Mouse (Mus musculus) c-Kit-positive CD71-negative TER-119-negative erythroid progenitor cells, embryonic 14.5 days (primary cell): ENCODE results near the gene Palld.

Experiments
- DNase-seq: peaks from one replicate; pipeline ENCODE4 v3.0.0-alpha.2; 2013; ENCODE audit warnings: low read depth

Gene Palld

DNA sequence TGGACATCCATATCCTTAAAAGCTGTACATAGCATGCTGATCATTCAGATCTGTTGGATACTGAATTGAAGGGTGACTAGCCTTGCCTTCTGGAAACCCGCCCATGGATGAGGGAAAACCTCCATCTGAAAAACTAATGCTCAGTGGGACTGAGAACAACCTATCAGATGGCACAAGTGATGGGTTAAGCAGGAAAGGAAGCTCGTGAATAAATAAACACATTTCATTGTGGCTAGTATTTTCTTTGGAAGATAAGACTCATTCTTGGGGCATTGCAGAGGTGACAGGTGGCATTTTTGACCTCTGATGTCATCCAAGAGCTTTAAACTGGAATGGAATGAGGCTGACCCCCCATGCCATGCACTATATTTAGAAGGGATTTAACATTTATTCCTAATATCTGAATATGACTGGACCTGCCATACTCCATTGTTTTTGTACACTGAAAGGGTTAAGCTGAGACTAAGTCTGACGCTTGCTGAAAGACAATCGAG is 128.8 kb downstream of the Palld start:
- no peak for DNase-seq

GRCm38 (mm10) chr8:61771328-61771727 is 131.2 kb downstream of the Palld start:
- DNase-seq = no peak

- DNase-seq = no peak
These were observed 133.1 kb downstream of the Palld start for GRCm38 (mm10) chr8:61769340-61769879.

GRCm38 (mm10) chr8:61760190-61760578 is 142.3 kb downstream of the Palld start:
- no peak for DNase-seq

DNA sequence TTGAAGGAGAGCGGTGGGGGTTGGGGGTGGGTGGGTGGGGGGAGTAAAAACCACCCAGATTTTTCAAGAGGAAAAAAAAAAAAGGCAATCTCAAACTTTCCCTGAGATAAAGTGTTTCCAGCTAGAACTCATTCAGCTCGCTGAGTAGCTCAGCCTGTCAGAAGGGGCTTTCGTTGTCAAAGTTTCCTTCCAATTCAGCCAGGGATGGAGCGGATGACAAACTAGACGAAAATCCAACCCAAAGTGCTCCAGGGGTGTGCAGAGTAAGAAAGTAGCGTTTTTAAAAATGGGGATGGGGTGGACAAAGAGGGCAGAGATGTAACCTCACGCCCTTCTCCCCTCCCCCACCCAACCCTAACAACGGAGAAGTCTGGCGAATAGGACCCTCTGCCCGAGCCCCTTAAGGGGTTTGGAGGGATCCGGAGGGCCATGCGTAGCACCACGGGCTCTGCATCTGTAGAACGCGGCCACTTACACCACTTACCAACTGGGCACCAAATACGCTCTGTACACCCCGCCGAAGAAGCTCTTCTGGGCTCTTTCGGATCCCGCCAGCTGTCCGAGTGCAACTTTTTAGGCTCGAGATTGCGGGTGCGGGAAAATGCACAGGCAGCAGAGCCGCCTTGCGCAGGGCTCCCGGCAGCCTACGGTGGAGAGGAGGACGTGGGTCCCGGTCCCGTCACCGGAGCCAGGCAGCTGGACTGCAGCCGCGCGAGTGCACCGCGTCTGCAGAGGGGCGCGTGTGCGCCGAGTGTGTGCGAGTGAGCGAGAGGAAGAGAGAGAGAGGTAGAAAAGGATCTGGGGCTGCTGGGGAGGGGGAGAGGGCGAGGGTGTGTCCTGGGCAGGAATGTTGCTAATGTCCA is 142.9 kb downstream of the Palld start:
- DNase-seq = no peak

GRCm38 (mm10) chr8:61758686-61759326 is 143.7 kb downstream of the Palld start:
- DNase-seq = no peak

DNA sequence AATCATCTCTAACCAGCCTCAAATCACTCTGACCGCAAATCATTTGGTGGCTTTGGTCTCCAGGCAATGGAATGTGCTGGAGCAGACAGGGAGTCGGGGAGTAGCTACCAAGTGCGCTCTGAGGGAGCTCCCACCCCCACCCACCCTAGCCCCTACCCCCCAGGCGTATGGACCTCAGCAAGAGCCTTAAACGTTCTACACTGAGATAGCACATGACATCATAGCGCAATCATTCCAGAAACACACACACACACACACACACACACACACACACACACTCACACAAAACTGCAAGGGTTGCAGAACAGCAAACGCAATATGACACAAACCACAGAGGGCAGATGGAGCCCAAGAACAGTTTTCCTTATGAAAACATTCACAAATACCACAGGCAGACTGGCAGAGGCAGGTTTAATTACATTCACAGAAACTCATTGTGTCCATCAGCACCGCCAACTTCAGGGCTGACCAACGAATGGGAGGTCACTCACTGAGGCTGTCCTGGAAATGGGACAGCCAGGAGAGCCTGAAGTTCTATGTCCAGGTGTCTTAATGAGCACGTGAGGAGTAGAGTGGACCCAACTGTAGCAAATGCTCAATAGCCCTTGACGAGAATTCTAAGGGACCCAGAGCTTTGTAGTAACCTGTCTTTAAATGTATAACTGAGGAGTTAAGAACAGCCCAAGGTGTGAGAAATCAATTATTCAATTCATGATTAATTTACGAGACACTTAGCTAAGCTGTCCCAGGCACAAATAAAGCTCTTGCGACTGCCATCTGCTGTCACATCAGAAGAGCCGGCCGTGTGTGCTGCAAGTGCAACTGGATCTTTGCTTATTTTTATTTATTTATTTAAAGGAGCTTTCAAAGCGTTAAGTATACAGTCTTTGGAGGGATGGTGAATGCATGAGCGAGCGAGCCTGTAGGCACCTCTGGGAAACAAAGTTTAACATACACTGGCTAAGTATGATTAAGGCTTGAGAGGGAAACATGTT is 145.2 kb downstream of the Palld start:
- DNase-seq = no peak

- no peak for DNase-seq
These were observed 147.3 kb downstream of the Palld start for GRCm38 (mm10) chr8:61755186-61755585.

DNA sequence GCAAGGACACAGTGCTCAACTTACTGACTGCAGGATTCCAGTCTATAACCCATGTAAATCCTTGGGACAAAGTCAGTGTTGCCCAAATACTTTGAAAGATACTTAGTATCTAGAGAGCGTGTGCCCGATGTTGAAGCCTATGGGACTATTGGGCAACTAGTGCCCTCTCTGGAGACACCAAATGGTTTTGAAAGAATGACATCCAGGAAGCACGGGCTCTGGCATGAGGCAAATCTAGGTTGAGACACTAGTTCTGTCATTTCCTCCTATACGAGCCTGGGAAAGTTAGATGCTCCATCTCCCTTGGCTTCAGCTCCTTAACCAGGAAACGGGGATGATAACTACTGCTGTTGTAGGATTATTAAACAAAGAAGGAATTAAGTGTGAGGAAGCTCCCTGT is 155.4 kb downstream of the Palld start:
- no peak for DNase-seq

GRCm38 (mm10) chr8:61745181-61745980 is 157.1 kb downstream of the Palld start:
- no peak for DNase-seq

GRCm38 (mm10) chr8:61743764-61744562 is 158.5 kb downstream of the Palld start:
- DNase-seq = no peak

DNA sequence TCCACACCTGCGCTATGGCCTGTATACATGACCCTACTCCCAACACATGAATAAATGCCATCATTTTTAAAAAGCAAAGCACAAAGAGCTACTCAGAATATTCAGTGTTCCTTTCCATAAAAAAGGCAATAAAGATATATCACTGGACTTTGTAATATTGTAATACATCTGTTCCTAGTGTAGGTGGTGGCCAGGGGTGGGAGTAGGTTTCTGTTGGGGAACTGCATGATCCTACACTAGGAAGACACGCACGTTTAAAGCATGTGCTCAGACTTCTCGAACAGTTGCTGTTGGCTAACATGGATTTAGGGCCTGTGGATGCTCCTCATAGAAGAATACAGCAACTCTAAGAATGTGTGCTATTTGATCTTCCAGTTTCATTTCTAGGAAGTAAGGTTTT is 165.0 kb downstream of the Palld start:
- no peak for DNase-seq

DNA sequence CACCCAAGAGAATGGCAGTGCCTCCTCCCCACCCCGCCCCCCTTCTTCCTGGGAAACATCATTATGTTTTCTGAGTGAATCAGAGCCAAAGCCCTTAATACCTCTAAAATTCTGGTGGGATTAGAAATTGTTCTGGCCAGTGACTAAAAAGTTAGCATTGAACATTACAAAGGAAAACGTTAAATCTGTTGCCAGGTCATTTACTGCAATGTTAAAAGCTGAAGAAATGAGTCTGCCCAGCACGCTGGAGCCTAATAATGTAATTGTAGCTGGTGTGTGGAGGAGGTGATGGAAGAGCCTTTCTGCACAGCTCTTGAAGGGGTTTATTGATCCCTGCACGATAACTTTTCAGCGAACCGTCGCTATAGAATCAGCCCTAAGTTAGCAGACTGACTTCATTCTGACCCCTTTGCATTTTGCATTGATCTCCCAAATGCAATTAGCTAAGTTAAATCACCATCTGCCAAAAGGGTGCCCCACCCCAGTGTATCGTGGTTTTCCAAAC is 165.7 kb downstream of the Palld start:
- no peak for DNase-seq

- no peak for DNase-seq
These were observed 166.4 kb downstream of the Palld start for GRCm38 (mm10) chr8:61736117-61736516.

- no peak for DNase-seq
These were observed 168.3 kb downstream of the Palld start for GRCm38 (mm10) chr8:61734164-61734563.

- no peak for DNase-seq
These were observed 170.3 kb downstream of the Palld start for GRCm38 (mm10) chr8:61732184-61732583.

- no peak for DNase-seq
These were observed 171.0 kb downstream of the Palld start for GRCm38 (mm10) chr8:61731306-61732088.

DNA sequence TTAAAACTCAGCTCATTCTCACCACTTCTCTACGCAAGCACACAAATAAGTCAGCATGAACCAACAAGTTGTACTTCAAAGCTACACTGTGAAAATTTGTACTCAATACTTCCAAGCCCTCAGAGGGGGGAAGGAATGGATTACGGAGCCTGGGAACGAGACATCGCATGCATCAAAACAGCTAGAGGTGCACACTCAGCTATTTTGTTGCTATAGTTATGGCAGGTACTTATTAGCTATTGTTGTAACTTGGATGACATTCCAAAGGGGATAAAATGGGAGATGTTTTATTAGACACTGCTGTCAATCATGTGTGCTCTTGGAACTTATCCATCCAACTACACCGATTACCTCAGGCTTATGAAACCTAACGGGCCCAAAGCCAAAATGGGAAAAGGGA is 171.8 kb downstream of the Palld start:
- DNase-seq = no peak
